Mouse (Mus musculus) embryonic facial prominence, embryonic 13.5 days (tissue): ENCODE data around the gene Bend3. TPM values are rescaled to one million over a fixed set of nuclear protein-coding genes. Genes with fewer than 3 reads are reported as not detected.
A peak's percentile ranks its signal among the peaks of the same experiment; 100 is the strongest.

Experiments used
- ATAC-seq: fragments of 200-750 bp; cut with Nextera tagmentation; 2 replicates; pipeline ENCODE4 v1.8.0; 2017; ENCODE audit warnings: low read depth; ENCODE audit not compliant: insufficient number of reproducible peaks, insufficient read depth, low FRiP score, low TSS enrichment
- H3K27ac ChIP-seq: fragments of 300-500 bp; sonication (generic); 2 replicates; pipeline ENCODE4 v1.5.1; 2015; ENCODE audit warnings: moderate library complexity, mild to moderate bottlenecking, inconsistent platforms
- H3K27me3 ChIP-seq: fragments of 300-500 bp; sonication (generic); 2 replicates; pipeline ENCODE4 v1.6.1; 2015; ENCODE audit warnings: mild to moderate bottlenecking, inconsistent platforms
- H3K36me3 ChIP-seq: fragments of 300-500 bp; sonication (generic); 2 replicates; pipeline ENCODE4 v1.6.1; 2015; ENCODE audit warnings: mild to moderate bottlenecking, inconsistent platforms
- H3K4me1 ChIP-seq: fragments of 300-500 bp; sonication (generic); 2 replicates; pipeline ENCODE4 v1.6.1; 2015; ENCODE audit warnings: inconsistent platforms
- H3K4me2 ChIP-seq: fragments of 300-500 bp; sonication (generic); 2 replicates; pipeline ENCODE4 v1.6.1; 2015; ENCODE audit warnings: moderate library complexity, mild to moderate bottlenecking, inconsistent platforms
- H3K4me3 ChIP-seq: fragments of 300-500 bp; sonication (generic); 2 replicates; pipeline ENCODE4 v1.5.1; 2015; ENCODE audit warnings: mild to moderate bottlenecking, inconsistent platforms
- H3K9ac ChIP-seq: fragments of 300-500 bp; sonication (generic); 2 replicates; pipeline ENCODE4 v1.6.1; 2015; ENCODE audit warnings: mild to moderate bottlenecking, inconsistent platforms
- H3K9me3 ChIP-seq: fragments of 300-500 bp; sonication (generic); 2 replicates; pipeline ENCODE4 v1.6.1; 2016; ENCODE audit warnings: inconsistent platforms
- WGBS: fragments of 180-500 bp; shearing (Covaris S2); methylation state at CpG from one replicate; pipeline ENCODE4 v1.1.7; 2015; ENCODE audit warnings: mixed read lengths; 5-methylcytosine and 5-hydroxymethylcytosine counted together
- polyA plus RNA-seq: library from polyadenylated mRNA; unstranded; fragments of >200 nt; fragmentation: Nextera tagmentation; extraction: Ambion mirVana; gene quantifications from 2 replicates; pipeline ENCODE4 v1.2.1, GENCODE M21; 2015

Gene Bend3
- polyA plus RNA-seq, 1 experiment from 2014 or later, result 4.5 TPM

GRCm38 (mm10) chr10:43481179-43481578 lies 2.5 kb downstream of the Bend3 start:
- no peak overlapping the region for H3K4me3 ChIP-seq
- H3K27me3 ChIP-seq, result no peaks in the 10 kb centered on the region
- H3K36me3 ChIP-seq, result no peaks in the 10 kb centered on the region
- peak overlapping the region; percentile 81 for H3K4me2 ChIP-seq
- WGBS, result 40% methylated on average over 4 of the region's 4 CpGs
- no peak overlapping the region for H3K27ac ChIP-seq
- H3K9me3 ChIP-seq, result no peaks in the 10 kb centered on the region
- ATAC-seq, result no peak
- no peak overlapping the region for H3K9ac ChIP-seq
- peaks cover 42% of the 10 kb centered on the region for H3K4me1 ChIP-seq

DNA sequence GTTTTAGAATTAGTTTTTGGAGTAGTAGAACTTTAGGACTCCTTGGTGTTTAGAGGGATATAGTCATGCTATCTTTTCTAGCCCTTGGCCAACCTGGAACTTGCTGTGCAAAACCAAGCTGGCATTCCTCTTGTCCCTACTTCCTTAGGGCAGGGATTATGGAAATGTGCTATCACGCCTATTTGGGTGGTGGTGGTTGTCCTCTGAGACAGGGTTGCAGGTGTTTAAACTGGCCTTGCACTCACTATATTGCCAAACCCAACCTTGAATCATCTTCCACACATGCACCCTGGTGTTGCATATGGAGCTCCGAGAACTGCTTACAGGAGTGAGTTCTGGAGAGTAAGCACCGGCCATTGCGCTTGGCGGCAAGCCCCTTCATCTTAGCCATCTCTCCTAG lies 3.4 kb downstream of the Bend3 start:
- no peak overlapping the region for H3K4me3 ChIP-seq
- H3K36me3 ChIP-seq, result no peaks in the 10 kb centered on the region
- H3K27ac ChIP-seq, result no peak overlapping the region
- H3K4me2 ChIP-seq, result no peak overlapping the region
- ATAC-seq, result no peak
- H3K9ac ChIP-seq, result no peak overlapping the region
- peaks cover 42% of the 10 kb centered on the region for H3K4me1 ChIP-seq
- WGBS, result 90% methylated on average over 5 of the region's 5 CpGs
- H3K9me3 ChIP-seq, result no peaks in the 10 kb centered on the region
- no peaks in the 10 kb centered on the region for H3K27me3 ChIP-seq

- Histone ChIP-seq H3K9ac (peak overlapping the region; percentile 58; the same call in 1 of the 2 replicates), H3K36me3 (no peaks in the 10 kb centered on the region), H3K4me1 (peaks cover 38% of the 10 kb centered on the region), H3K27ac (peak overlapping the region; percentile 57), H3K27me3 (no peaks in the 10 kb centered on the region), H3K4me3 (peak overlapping the region; percentile 10; the same call in 1 of the 2 replicates), H3K9me3 (no peaks in the 10 kb centered on the region), H3K4me2 (peak overlapping the region; percentile 32)
- no peak for ATAC-seq
- 35% methylated on average over 9 of the region's 9 CpGs for WGBS
Observed at GRCm38 (mm10) chr10:43483426-43483995, 4.9 kb downstream of the Bend3 start.

DNA sequence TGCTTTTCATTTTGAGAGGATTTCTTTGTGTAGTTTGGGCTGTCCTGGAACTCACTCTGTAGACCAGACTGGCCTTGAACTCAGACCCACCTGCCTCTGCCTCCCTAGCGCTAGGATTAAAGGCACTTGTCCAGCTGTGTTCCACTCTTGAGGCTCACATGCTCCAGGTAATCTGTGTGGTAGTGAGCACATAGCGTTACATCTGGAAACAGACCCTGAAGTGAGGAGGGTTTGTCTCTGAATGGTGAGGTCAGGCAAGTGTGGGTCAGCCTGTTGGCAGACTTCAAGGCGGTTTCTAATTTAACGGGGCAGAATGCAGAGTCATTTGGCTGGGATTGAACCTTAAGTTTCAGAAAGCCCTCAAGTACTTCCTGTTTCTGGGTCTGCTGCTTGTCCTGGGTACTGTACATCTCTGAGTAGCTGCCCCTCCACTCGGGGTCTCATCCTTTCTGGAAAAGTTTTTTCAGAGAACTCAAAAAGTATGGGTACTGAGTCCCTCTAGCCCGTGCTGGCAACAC lies 7.2 kb downstream of the Bend3 start:
- H3K36me3 ChIP-seq, result no peaks in the 10 kb centered on the region
- peaks cover 45% of the 10 kb centered on the region for H3K4me1 ChIP-seq
- no peaks in the 10 kb centered on the region for H3K9me3 ChIP-seq
- no peak overlapping the region for H3K9ac ChIP-seq
- H3K4me2 ChIP-seq, result no peak overlapping the region
- H3K4me3 ChIP-seq, result no peak overlapping the region
- WGBS, result 83% methylated on average over 6 of the region's 6 CpGs
- ATAC-seq, result no peak
- H3K27ac ChIP-seq, result no peak overlapping the region
- no peaks in the 10 kb centered on the region for H3K27me3 ChIP-seq

- Histone ChIP-seq H3K4me1 (peaks cover 28% of the 10 kb centered on the region), H3K4me3 (no peak overlapping the region), H3K4me2 (no peak overlapping the region), H3K9me3 (no peaks in the 10 kb centered on the region), H3K36me3 (no peaks in the 10 kb centered on the region), H3K9ac (no peak overlapping the region), H3K27ac (no peak overlapping the region), H3K27me3 (no peaks in the 10 kb centered on the region)
- ATAC-seq, result no peak
- 91% methylated on average over 3 of the region's 3 CpGs for WGBS
Observed at GRCm38 (mm10) chr10:43487441-43488010, 8.9 kb downstream of the Bend3 start.

DNA sequence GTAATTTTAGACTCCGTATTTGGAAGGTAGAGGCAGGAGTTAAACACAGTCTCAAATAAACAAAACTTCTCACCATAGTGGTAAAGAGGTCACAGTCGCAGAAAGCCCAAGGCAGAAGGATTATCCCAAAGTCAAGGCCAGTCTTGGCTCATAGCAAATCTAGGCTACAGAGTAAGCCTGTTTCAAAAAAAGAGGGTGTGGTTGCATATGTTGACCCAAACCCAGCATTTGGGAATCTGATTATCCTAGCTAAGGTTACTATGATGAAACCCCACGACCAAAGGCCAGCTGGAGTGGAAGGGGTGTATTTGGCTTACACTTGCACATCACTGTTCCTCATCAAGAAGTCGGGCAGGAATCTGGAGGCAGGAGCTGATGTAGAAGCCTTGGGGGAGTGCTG lies 9.6 kb downstream of the Bend3 start:
- no peak overlapping the region for H3K9ac ChIP-seq
- 62% methylated on average over 4 of the region's 4 CpGs for WGBS

DNA sequence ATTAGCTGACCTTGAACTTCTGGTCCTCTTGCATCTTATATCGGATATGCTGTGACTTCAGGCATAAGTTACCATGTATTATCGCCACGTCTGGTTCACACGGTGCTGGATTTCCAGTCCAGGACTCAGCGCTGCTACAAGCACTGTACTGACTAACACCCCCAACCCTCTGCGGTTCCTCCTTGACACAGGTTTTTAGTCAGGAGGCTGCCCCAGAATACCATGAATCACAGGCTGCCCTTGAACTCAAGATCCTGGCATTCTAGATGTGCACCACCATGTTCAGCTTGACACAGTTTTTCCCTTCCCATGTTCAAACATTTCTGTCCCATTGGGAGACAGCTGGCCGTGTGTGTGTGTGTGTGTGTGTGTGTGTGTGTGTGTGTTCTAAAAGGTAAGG lies 10.5 kb downstream of the Bend3 start:
- H3K9me3 ChIP-seq, result no peaks in the 10 kb centered on the region
- no peak overlapping the region; the same call in 1 of the 2 replicates for H3K27ac ChIP-seq
- peaks cover 3% of the 10 kb centered on the region for H3K36me3 ChIP-seq
- WGBS, result 82% methylated on average over 7 of the region's 7 CpGs
- no peak for ATAC-seq
- no peak overlapping the region for H3K9ac ChIP-seq
- no peak overlapping the region for H3K4me2 ChIP-seq
- no peak overlapping the region for H3K4me3 ChIP-seq
- H3K4me1 ChIP-seq, result peaks cover 17% of the 10 kb centered on the region
- H3K27me3 ChIP-seq, result no peaks in the 10 kb centered on the region

More for the DNA sequence above, 9.6 kb downstream of the Bend3 start:
- Histone ChIP-seq H3K36me3 (no peaks in the 10 kb centered on the region), H3K27me3 (no peaks in the 10 kb centered on the region), H3K4me1 (peaks cover 22% of the 10 kb centered on the region), H3K27ac (no peak overlapping the region), H3K4me3 (no peak overlapping the region), H3K9me3 (no peaks in the 10 kb centered on the region), H3K4me2 (no peak overlapping the region)
- ATAC-seq, result no peak

DNA sequence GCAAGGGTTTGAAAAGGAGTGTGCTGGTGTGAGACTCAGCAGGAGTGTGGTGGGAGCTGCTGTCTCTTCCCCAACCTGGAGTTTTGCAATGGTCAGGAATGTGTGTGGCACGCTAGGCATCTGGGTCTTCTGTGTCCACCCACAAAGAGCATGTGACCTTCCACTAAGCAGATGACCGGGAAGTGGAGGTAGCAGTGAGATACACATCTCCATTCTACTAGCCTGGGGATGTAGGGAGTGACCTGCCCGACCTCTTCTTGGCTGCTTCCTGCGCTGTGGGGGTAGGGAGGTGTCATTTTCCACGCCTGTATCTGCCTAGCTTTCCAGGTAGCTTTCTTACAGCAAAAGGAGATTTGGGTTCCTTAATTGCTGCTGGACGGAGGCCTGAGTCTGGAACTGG lies 10.9 kb downstream of the Bend3 start:
- peaks cover 17% of the 10 kb centered on the region for H3K4me1 ChIP-seq
- no peak overlapping the region for H3K9ac ChIP-seq
- no peak overlapping the region; the same call in 1 of the 2 replicates for H3K27ac ChIP-seq
- H3K36me3 ChIP-seq, result peaks cover 7% of the 10 kb centered on the region
- no peaks in the 10 kb centered on the region for H3K9me3 ChIP-seq
- no peak overlapping the region for H3K4me2 ChIP-seq
- 28% methylated on average over 6 of the region's 6 CpGs for WGBS
- ATAC-seq, result no peak
- no peaks in the 10 kb centered on the region for H3K27me3 ChIP-seq
- no peak overlapping the region for H3K4me3 ChIP-seq

GRCm38 (mm10) chr10:43490034-43490433 lies 11.4 kb downstream of the Bend3 start:
- Histone ChIP-seq H3K4me3 (no peak overlapping the region), H3K27ac (no peak overlapping the region), H3K36me3 (peaks cover 12% of the 10 kb centered on the region), H3K4me2 (no peak overlapping the region), H3K9me3 (no peaks in the 10 kb centered on the region), H3K27me3 (no peaks in the 10 kb centered on the region), H3K9ac (no peak overlapping the region), H3K4me1 (peaks cover 17% of the 10 kb centered on the region)
- ATAC-seq, result no peak; the same call in 1 of the 2 replicates
- 69% methylated on average over 8 of the region's 8 CpGs for WGBS

DNA sequence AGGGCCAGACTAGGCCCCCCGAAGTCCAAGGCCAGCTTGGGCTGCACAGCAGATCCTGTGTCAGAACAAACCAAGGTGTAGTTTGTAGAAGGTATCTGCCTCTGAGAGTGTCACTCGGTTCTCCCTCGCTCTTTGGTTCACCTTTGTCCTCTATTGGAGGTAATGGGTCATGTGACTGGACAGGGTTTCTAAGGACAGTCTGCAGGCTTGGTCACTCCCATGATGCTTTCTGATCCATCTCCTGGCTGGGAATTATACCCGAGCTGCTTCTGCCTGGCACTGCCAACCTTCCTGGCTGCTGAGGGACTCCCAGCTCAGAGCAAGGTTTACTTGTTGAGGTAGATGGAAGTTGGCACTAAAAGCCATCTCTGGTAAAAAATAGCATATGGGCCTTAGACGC lies 12.2 kb downstream of the Bend3 start:
- H3K4me3 ChIP-seq, result no peak overlapping the region
- no peak overlapping the region for H3K9ac ChIP-seq
- H3K36me3 ChIP-seq, result peaks cover 20% of the 10 kb centered on the region
- peaks cover 17% of the 10 kb centered on the region for H3K4me1 ChIP-seq
- no peak overlapping the region for H3K4me2 ChIP-seq
- H3K9me3 ChIP-seq, result no peaks in the 10 kb centered on the region
- ATAC-seq, result no peak
- H3K27ac ChIP-seq, result no peak overlapping the region
- WGBS, result 89% methylated on average over 5 of the region's 5 CpGs
- no peaks in the 10 kb centered on the region for H3K27me3 ChIP-seq

GRCm38 (mm10) chr10:43502599-43502998 lies 24.0 kb downstream of the Bend3 start:
- H3K36me3 ChIP-seq, result peaks cover 83% of the 10 kb centered on the region
- no peak for ATAC-seq
- 96% methylated on average over 4 of the region's 4 CpGs for WGBS
- H3K9ac ChIP-seq, result no peak overlapping the region
- H3K4me2 ChIP-seq, result no peak overlapping the region
- no peaks in the 10 kb centered on the region for H3K27me3 ChIP-seq
- H3K27ac ChIP-seq, result no peak overlapping the region
- H3K4me3 ChIP-seq, result no peak overlapping the region
- H3K9me3 ChIP-seq, result no peaks in the 10 kb centered on the region
- no peaks in the 10 kb centered on the region for H3K4me1 ChIP-seq

GRCm38 (mm10) chr10:43504291-43504690 lies 25.7 kb downstream of the Bend3 start:
- Histone ChIP-seq H3K36me3 (peaks cover 74% of the 10 kb centered on the region), H3K9me3 (no peaks in the 10 kb centered on the region), H3K4me2 (no peak overlapping the region), H3K27me3 (no peaks in the 10 kb centered on the region), H3K27ac (no peak overlapping the region), H3K4me3 (no peak overlapping the region), H3K4me1 (no peaks in the 10 kb centered on the region), H3K9ac (no peak overlapping the region)
- WGBS, result 100% methylated on average over 1 of the region's 1 CpGs
- ATAC-seq, result no peak
